Mouse (Mus musculus): ENCODE data around the gene Zfp710.

GRCm38 (mm10) chr7:80002353-80003055 lies 22.1 kb upstream of the Zfp710 start:
- TF ChIP-seq CTCF (IDR thresholded peaks at IDR 0.05; ENCODE audit: control insufficient read depth, insufficient read depth, insufficient replicate concordance, low read depth, low read length) (no peak), POLR2A (IDR thresholded peaks at IDR 0.05; ENCODE audit: control insufficient read depth, low read depth, low read length) (no peak)
